Mouse (Mus musculus) limb, embryonic 14.5 days (tissue): ENCODE results near the gene Xylt1. TPM values are rescaled to one million over a fixed set of nuclear protein-coding genes. Genes with fewer than 3 reads are reported as not detected.

ENCODE experiments used
- ATAC-seq: fragments of 200-750 bp; cut with Nextera tagmentation; 2 replicates; pipeline ENCODE4 v1.8.0; 2017; ENCODE audit warnings: low read depth, moderate number of reproducible peaks, moderate TSS enrichment; ENCODE audit not compliant: low FRiP score
- DNase-seq: peaks from one replicate; pipeline ENCODE4 v3.0.0-alpha.2; 2015; ENCODE audit warnings: low spot score
- H3K27ac ChIP-seq: fragments of 300-500 bp; sonication (generic); replicated peaks from 2 replicates; pipeline ENCODE4 v1.5.1; 2014; ENCODE audit warnings: low read depth, mild to moderate bottlenecking, low read length, moderate library complexity, mixed read lengths
- H3K27me3 ChIP-seq: fragments of 300-500 bp; sonication (generic); 2 replicates; pipeline ENCODE4 v1.6.1; 2014; ENCODE audit warnings: low read length, mixed read lengths; ENCODE audit not compliant: control insufficient read depth, insufficient read depth
- H3K36me3 ChIP-seq: fragments of 300-500 bp; sonication (generic); 2 replicates; pipeline ENCODE4 v1.6.1; 2014; ENCODE audit warnings: mild to moderate bottlenecking, low read length, moderate library complexity, mixed read lengths; ENCODE audit not compliant: control insufficient read depth, insufficient read depth
- H3K4me1 ChIP-seq: fragments of 300-500 bp; sonication (generic); 2 replicates; pipeline ENCODE4 v1.6.1; 2014; ENCODE audit warnings: antibody characterized with exemption, low read length, mixed read lengths; ENCODE audit not compliant: control insufficient read depth, insufficient read depth
- H3K4me2 ChIP-seq: fragments of 300-500 bp; sonication (generic); replicated peaks from 2 replicates; pipeline ENCODE4 v1.6.1; 2014; ENCODE audit warnings: low read depth, mild to moderate bottlenecking, low read length, moderate library complexity; ENCODE audit not compliant: severe bottlenecking
- H3K4me3 ChIP-seq: fragments of 300-500 bp; sonication (generic); replicated peaks from 2 replicates; pipeline ENCODE4 v1.5.1; 2014; ENCODE audit warnings: low read length
- H3K9ac ChIP-seq: fragments of 300-500 bp; sonication (generic); 2 replicates; pipeline ENCODE4 v1.6.1; 2014; ENCODE audit warnings: mild to moderate bottlenecking, low read depth, low read length, moderate library complexity; ENCODE audit not compliant: severe bottlenecking
- H3K9me3 ChIP-seq: fragments of 300-500 bp; sonication (generic); 2 replicates; pipeline ENCODE4 v1.6.1; 2016; ENCODE audit warnings: low read length; ENCODE audit not compliant: control insufficient read depth
- POLR2A ChIP-seq: fragments of 200-500 bp; IDR thresholded peaks from 2 replicates; pipeline ENCODE4 v1.8.0; 2012; ENCODE audit warnings: inconsistent platforms, mild to moderate bottlenecking, moderate library complexity, borderline replicate concordance; ENCODE audit not compliant: insufficient read depth, insufficient read length; ENCODE audit errors: extremely low read depth
- WGBS: fragments of 180-500 bp; shearing (Covaris S2); extraction: QIAGEN DNeasy Blood & Tissue Kit; methylation state at CpG from one replicate; pipeline ENCODE4 v1.1.7; 2014; 5-methylcytosine and 5-hydroxymethylcytosine counted together
- polyA plus RNA-seq, 2 experiments: library from polyadenylated mRNA; depleted of rRNA in 1 of 2; stranded (reverse) in 1 of 2; unstranded in 1 of 2; fragments of >200 nt; fragmentation: Nextera tagmentation in 1 of 2; extraction: Ambion mirVana in 1 of 2; gene quantifications; 2 replicates each; pipeline versions ENCODE4 v1.2.1 to v1.2.3; 2012 to 2014

Gene Xylt1
- polyA plus RNA-seq, 2 experiments, result 4.2 to 9.9 TPM

GRCm38 (mm10) chr7:117362493-117362892 lies 18.3 kb upstream of the Xylt1 start:
- no peak for TF ChIP-seq POLR2A
- ATAC-seq (no peak), DNase-seq (no peak)
- H3K4me2 ChIP-seq, result no peak overlapping the region
- H3K27ac ChIP-seq, result no peak overlapping the region
- no peaks in the 10 kb centered on the region for H3K4me1 ChIP-seq
- 86% methylated on average over 4 of the region's 4 CpGs for WGBS
- no peaks in the 10 kb centered on the region for H3K27me3 ChIP-seq
- no peak overlapping the region for H3K9ac ChIP-seq
- no peaks in the 10 kb centered on the region for H3K36me3 ChIP-seq
- H3K9me3 ChIP-seq, result no peaks in the 10 kb centered on the region
- no peak overlapping the region for H3K4me3 ChIP-seq

- Histone ChIP-seq H3K9me3 (no peaks in the 10 kb centered on the region), H3K4me1 (no peaks in the 10 kb centered on the region), H3K36me3 (no peaks in the 10 kb centered on the region), H3K4me3 (no peak overlapping the region), H3K27ac (no peak overlapping the region), H3K27me3 (no peaks in the 10 kb centered on the region), H3K9ac (no peak overlapping the region), H3K4me2 (no peak overlapping the region)
- TF ChIP-seq POLR2A, result no peak
- WGBS, result 72% methylated on average over 6 of the region's 6 CpGs
- DNase-seq, result no peak
- ATAC-seq, result no peak
Observed at GRCm38 (mm10) chr7:117368647-117369289, 12.0 kb upstream of the Xylt1 start.

GRCm38 (mm10) chr7:117369290-117369941 lies 11.4 kb upstream of the Xylt1 start:
- no peaks in the 10 kb centered on the region for H3K9me3 ChIP-seq
- H3K4me3 ChIP-seq, result no peak overlapping the region
- H3K4me2 ChIP-seq, result no peak overlapping the region
- H3K27me3 ChIP-seq, result no peaks in the 10 kb centered on the region
- no peaks in the 10 kb centered on the region for H3K36me3 ChIP-seq
- DNase-seq, result no peak
- H3K27ac ChIP-seq, result no peak overlapping the region
- no peak overlapping the region for H3K9ac ChIP-seq
- H3K4me1 ChIP-seq, result no peaks in the 10 kb centered on the region
- ATAC-seq, result no peak
- WGBS, result 75% methylated on average over 5 of the region's 5 CpGs
- no peak for TF ChIP-seq POLR2A

GRCm38 (mm10) chr7:117375886-117376309 lies 4.9 kb upstream of the Xylt1 start:
- Histone ChIP-seq H3K4me1 (0 out of 2 replicates have a peak, but pooled peaks cover 6% of the 10 kb centered on the region), H3K9ac (no peak overlapping the region), H3K4me3 (no peak overlapping the region), H3K9me3 (no peaks in the 10 kb centered on the region), H3K4me2 (no peak overlapping the region), H3K27ac (no peak overlapping the region), H3K36me3 (no peaks in the 10 kb centered on the region), H3K27me3 (no peaks in the 10 kb centered on the region)
- WGBS, result 22% methylated on average over 9 of the region's 9 CpGs
- TF ChIP-seq POLR2A, result no peak
- peak; percentile 63 for DNase-seq
- no peak for ATAC-seq

GRCm38 (mm10) chr7:117377138-117377537 lies 3.6 kb upstream of the Xylt1 start:
- Histone ChIP-seq H3K27me3 (no peaks in the 10 kb centered on the region), H3K36me3 (no peaks in the 10 kb centered on the region), H3K9ac (no peak overlapping the region), H3K27ac (no peak overlapping the region), H3K9me3 (no peaks in the 10 kb centered on the region), H3K4me2 (no peak overlapping the region), H3K4me3 (no peak overlapping the region), H3K4me1 (peaks cover 9% of the 10 kb centered on the region)
- ATAC-seq (no peak), DNase-seq (no peak)
- no peak for TF ChIP-seq POLR2A
- 76% methylated on average over 3 of the region's 3 CpGs for WGBS
